Mouse (Mus musculus) natural killer cell, adult 2 months (primary cell): ENCODE measurements around the gene Prkra.

Source experiments
- DNase-seq, 2 experiments: peaks; one replicate each; pipeline ENCODE4 v3.0.0; 2022; ENCODE audit warnings: low spot score in 2 of 2

Gene Prkra

GRCm38 (mm10) chr2:76647883-76648570 is at the start of gene Prkra, which contains the start of gene Pjvk:
TSS of gene Prkra (minus strand) at chr2:76648015.
TSS of gene Pjvk (plus strand) at chr2:76648476.
- peak; percentile 58 to 69 for DNase-seq

GRCm38 (mm10) chr2:76695290-76695689 is 47.5 kb upstream of the Prkra start:
- DNase-seq: no peak

DNA sequence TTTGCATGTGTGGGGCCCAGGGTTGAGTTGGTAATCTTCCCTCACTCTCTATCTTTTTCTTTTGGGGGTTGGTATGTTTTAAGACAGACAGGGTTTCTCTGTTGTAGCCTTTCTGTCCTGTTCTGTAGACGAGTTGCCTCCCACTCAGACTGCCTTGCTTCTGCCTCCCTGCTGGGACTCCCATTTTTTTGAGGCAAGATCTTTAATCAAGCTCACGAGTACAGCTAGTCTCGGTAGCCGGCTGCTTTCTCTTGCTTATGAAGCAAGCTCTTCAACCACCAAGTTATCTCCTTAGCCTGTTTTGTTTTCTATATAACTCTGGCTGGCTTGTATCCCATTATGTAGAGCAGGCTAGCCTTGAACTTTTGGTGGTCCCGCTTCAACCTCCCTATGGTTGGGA is 46.0 kb upstream of the Prkra start:
- no peak for DNase-seq

DNA sequence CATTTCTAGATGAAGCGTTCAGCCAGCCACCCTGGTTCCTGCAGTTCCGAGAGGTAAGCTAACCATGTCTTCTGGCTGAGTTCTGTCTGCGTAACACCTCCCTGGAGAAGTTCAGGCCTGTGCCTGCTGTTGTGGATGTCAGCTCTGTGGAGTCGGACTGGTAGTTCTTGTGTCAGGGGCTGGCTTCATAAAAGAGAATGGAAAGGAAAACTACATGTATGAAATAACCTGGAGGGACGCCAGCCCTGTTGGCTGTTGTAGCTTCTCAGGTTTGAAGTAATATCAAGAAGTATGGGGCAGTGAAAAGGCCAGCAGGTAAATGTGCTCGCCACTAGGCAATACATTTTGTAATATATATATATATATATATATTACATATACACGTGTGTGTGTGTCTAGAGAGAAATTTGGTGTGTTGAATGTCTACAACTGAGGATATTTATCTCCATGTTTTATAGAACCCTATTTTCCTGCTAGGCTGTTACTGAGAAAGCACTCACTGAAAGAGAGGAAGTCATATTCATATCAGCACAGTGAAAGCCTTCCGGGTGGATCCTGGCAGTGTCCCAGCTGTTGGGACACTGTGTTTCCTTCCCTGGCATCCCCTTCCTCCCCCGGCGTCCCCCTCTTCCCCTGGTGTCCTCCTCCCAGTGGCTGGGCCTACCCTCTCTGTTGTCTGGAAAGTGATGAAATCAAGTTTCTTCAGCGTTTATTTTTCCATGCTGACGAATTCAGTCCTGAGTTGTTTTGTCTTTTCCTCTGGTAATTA is 42.8 kb upstream of the Prkra start:
- no peak for DNase-seq

DNA sequence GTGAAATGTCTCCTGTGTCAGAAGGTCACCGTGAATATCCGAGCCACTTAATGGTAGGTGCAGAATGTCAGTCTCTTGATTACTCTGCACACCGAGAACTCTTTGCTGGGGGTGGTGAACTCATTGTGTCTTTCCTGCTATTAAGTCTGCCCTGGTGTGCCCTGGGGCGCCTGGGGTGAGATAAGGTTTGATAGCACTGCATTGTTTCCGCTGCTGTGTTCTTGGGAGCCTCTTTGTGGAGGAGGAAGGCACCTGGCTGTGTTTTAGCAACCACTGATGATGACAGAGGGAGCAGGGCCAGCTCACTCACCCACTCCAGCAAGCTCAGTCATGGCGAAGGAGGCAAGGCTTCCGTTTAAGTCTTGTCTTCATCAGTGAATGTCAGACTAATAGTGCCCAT is 40.3 kb upstream of the Prkra start:
- no peak for DNase-seq

DNA sequence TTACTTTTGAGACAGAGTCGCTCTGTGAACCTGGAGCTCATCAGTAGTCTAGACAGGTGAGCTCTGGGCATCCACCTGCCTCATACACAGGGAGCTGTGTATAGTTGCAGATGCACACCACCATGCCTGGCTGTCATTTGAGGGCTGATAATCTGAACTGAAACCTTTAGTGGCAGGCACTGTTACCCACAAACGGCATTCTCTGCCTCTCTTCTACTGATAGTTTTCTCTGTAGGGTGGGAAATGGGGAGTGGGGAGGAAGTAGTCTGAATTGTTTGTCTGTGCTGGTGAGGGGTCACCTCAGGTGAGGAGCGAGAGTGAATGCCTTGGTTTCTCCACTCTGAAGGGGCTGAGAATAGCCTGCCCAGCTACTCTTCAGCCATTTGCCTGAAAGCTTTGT is 39.8 kb upstream of the Prkra start:
- no peak for DNase-seq

DNA sequence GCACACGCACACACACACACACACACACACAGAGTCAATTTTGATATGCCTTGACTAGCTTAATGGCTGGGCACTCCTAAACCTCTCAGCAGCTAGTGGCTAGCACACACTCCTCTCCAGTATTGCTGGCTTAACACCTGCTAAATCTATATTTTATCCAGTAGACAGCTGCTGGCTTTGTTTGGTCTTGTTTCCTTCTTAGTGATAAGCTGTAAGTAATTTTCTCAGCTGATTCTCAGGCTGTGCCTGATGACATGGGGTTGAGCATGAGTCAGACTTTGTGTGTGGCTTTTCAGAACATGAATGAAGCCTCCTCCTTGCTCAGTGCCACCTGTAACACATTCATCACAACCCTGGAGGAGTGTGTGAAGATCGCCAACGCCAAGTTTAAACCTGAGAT is 39.2 kb upstream of the Prkra start:
- no peak for DNase-seq

GRCm38 (mm10) chr2:76682301-76682700 is 34.5 kb upstream of the Prkra start:
- no peak for DNase-seq

DNA sequence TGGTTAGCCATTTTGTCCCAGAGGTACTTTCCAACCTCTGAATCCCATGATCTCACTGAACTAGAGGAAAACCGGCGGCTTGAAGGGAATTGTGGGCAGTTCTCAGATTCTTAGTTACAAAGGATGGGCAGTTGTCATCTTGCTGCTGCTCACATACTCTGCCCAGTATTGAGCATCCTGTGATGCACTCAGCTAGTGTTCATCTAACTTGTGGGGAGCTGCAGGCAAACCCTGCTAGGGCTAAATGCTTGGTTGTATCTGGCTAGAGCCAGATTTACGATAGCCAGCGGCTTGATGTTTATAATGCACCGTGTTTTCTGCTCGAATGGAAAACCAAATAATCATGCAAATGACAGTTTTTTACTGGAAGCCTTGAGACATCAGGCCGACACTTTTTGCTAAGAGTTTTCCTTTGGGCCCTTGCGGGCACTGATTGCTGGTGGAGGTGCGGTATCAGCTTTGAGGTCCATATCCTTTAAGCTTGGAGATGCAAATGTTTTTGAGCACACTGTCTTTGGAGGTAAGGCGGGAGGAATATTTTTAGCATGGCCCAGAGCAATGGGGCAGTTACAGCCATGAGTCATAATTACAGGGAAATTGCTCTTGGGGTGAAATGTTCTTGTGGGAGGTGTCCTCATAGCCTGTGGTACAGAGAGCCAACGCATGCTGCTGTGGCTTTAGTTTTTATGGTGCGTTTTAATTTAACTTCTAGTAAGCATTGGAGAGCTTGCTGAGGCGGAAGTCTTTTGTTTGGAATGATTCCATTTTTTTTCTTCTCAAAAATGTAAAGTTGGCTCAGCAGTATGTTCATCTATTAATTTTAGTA is 28.8 kb upstream of the Prkra start:
- DNase-seq: no peak

DNA sequence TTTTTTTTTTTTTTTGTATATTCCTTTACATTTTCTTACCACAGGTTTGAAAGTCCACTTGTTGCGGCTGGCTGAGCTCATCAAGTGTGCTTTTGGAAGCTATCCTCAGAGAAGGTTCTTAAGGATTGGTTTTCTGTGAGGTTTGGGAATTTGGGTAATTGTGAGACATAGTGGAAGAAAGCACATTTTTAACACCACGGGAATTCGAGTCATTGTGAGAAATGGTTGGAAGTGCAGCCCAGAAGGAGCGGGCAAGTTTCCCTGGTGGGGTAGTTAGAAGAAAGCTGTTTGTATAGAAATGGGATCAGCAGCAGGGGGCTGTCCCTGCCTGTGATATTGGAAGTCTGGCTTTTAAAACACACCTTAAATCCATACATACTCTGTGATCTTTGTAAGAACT is 28.1 kb upstream of the Prkra start:
- no peak for DNase-seq

DNA sequence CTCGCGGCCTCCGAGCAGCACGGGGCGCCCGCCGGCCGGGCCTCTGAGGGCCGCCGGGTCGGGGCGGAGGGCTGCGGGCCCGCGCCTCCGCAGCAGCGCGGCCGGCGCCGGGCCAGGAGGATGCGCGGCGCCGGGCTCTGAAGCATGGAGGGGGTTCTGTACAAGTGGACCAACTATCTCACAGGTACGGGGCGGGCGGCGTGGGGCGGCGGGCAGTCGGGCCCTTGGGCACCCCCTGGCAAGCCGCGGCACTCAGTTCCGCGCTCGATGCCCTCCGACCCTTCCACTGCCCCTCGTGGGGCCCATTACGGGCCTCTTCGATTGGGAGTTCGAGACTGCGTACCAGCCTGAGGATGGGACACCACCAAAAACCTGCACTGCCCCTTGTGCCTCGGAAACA is 27.6 kb upstream of the Prkra start:
- peak in 1 of 2 experiments; percentile 17 for DNase-seq

DNA sequence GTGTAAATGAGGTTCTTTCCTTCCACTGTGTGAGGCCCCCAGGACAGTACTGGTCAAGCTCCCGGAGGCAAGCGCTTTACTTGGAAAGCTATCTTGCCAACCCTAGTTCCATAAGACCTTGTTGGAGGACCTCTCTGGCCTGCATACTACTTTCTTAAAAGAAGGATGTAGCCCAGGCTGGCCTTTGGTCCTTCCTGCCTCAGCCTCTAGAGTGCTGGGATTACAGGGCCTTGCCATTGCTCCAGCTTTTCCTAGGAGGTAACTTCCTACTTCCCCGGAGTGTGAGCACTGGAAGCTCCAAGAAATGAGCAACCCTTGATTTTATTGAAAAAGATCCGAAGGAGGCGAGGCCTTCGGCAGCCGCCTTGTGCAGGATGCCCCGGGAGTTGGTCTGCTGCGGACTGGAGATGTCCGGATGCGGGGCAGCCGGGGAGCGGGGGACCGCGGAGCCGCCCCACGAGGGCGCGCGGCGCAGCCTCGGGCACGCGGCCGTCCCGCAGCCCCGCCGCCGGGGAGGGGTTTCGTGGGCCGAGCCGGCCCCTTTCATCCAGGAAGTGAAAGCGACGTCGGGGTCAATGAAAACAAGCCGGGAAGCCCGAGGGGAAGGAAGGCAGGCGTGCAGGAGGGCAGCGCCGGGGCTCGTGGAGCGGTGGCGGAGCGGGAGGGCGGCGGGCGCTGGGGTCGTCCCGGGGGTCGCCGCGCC is 27.1 kb upstream of the Prkra start, which contains the start of gene Plekha3:
Plekha3 (plus strand) TSS at position 557 of the 703 bp plus-strand sequence.
- peak; percentile 64 to 73 for DNase-seq

DNA sequence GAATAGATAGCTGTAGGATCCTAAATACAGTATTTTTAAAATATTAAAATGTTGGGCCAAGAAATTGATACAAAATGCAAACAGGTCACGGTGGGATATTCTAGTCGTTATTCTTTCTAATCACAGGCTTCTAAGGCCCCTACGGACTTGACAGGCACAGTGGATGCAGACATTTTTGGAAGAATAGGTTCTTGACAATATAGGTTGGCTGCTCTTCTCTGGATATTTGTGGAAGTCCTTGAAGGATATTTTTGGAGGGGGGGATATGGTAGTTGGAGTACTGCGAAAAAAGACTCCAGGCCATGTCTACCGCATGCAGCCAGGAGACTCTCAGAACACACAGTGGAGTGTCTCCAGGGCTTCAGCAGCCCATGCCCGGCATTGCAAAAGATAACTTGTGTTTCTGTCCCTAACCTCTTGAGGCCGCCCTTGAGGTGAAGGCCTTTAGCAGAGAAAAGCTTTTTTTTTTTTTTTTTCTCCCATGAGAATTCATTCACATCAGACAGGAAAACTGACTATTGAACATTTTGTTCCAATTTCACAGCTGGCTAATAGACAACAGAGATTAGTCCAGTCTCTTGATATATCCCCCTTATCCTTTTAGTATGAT is 25.8 kb upstream of the Prkra start:
- DNase-seq: peak; percentile 38 to 61

DNA sequence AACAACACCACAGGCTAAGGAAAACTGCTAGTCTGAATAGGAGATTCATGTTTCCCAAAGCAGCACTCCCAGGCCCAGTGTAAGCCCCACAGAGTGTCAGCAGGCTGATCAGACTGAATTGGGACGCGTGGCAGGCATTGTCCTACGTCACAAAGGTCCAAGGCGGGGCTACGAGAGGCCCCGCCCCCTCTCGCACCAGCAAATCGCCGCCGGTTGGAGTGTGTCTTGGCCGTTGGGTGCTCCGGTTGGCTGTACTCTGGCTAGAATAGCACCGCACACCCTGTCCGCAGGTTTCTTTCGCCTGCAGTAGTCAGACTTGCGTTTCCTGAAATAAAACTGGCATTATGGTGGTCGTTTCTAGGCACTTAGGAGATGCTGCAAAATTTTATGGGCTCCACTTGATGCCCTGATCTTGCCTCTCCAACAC is 25.2 kb upstream of the Prkra start, which contains the start of gene Fkbp7:
Fkbp7 (minus strand) TSS at position 151 of the 427 bp plus-strand sequence.
- DNase-seq: peak; percentile 84 to 89

DNA sequence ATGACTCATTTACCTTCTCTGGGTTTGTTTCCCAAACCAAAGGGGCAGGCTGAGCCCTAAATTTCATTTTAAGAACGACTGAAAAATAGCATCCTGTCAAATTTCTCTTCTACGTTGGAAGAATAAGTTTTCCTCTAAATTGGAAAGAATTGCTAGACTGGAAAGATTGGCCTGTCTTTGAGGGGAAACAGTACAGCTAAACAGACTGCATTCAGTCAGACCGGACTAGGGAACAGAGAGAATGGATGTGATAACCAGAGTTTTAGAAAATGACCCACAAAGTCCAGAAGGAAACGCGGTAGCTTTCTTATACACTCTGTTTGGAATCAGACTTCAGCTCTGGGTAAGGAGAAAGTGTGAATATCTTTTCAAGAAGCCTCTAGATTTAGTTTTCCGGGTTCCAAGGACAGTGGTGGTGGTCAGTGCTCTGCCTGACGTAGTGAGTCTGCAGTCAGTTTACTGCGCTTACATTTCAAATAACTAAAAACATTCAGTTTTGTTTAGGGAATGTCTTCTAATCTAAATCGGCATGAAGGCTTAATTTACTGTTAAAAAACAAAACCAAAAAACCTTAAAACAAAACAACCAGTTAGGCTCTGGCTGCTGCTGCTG is 24.4 kb upstream of the Prkra start:
- DNase-seq: no peak

- DNase-seq: no peak
Observed at GRCm38 (mm10) chr2:76671641-76672040, 23.8 kb upstream of the Prkra start.

DNA sequence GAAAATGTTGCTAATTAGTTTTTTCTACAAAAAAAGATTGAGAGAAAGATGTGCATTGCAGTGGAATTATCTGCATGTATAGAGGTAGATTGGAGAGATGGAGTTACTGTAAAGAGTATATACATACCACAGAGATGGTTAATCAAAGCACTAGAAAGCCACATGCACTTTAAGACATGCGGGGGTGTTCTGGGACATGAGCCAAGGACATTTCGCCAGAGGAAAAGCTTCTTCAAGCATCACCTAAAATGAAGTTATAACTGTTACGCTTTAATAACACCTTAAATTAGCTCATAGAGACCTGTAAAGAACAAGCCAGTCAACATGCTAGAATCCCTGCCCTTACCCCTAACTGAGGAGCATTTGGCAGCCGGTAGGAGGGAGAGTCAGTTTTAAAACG is 19.4 kb upstream of the Prkra start:
- no peak for DNase-seq

DNA sequence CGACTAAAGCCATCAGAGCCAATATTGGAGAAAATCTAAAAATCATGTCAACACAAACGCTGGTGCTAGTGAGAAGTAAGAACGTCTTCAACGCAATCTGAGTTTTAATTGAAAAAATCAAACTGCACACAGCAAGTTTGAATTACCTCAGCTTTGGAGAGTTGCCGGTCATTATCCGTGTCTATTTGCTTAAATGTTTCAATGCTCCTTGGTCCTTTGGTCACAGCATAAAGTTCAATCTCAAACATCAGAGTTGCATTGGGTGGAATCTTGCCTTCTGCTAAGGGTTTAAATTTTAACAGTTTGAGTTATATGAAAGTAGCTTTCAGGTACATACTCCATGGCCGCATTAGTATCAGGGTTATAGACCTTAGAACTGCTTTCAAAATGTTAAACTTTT is 17.7 kb upstream of the Prkra start:
- DNase-seq: no peak

DNA sequence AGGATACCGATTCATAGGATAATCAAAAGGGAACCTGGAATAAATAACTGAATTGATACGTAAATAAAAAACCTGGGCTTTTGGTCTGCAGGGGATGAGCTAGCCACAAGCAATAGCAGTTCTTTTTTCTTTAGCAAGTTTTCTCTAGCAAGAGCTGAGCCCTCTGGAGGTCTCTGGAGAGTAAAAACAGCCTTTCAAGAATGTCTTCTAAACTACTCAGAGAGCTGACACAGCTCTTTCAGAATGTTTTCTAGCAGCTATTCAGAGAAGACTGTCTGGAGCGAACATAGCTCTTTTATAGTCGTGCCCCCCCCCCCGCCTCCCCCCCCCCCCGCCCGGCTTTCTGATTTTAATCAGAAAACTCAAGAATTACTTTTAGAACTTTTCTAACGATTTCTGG is 11.6 kb upstream of the Prkra start:
- no peak for DNase-seq

GRCm38 (mm10) chr2:76658551-76658950 is 10.7 kb upstream of the Prkra start:
- DNase-seq: no peak

GRCm38 (mm10) chr2:76655982-76656381 is 8.2 kb upstream of the Prkra start:
- DNase-seq: no peak
